Mouse (Mus musculus): Measurements from ENCODE around the gene Tspan9.

DNA sequence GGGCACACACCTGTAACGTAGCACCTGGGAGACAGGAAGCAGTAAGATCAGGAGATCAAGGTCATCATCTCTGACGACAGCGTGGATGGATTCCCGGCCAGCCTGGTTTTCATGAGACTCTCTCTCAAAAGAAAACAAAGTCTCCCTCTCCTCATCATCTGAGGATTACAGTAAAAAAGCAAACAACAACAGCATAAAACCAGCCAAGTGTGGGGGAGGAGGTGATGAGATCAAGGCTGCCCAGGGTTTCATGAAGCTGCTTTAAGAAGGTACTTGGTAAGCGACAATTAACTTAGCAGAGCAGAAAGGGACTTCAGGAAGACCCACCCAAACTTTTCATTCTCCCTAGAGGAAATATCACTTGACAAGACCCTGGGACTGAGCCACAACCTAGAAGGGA, 39.5 kb downstream of the Tspan9 start:
- TF ChIP-seq CTCF (IDR thresholded peaks at IDR 0.05; ENCODE audit: extremely low read depth, insufficient read depth, insufficient read length, insufficient replicate concordance), result no peak
- no peak for TF ChIP-seq POLR2A (IDR thresholded peaks at IDR 0.05; ENCODE audit: low read depth, low read length)
